Mouse (Mus musculus): ENCODE data around the gene Anks3.

Gene Anks3

DNA sequence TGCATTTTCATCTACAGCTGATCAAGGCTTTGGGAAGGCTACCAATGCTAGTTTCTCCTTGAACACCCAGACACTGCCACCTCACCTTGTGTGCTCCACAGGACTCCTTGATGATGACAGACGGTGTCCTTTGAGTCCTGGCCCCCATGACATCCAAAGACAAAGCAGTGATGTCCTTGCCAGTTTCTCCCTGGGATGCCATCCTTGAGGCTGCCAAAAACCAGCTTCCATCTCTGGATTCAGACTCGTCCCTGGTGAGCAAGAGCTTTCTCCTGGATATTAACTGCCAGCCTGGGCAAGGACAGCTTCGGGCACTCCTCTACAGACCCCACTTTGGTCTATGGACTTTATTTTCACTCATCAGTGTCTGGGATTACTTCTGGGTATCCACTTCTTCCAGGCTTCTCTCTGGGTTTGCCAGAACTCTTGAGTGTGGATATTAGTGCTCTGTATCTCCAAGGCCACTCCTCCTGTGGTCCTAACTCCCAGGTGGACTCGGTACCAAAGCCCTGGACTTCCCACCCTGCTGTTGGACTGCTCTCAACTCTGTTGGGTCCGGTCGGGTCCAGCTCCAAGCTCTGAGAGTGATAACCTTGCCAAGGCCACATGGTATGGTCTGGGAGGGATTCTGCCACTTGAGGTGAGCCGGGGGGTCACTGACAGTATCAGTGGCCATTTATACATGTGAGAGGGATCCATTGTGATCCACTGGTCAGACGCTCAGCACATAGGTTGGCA, 1.6 kb upstream of the Anks3 start:
- DNase-seq, result peak; percentile 45 to 59

DNA sequence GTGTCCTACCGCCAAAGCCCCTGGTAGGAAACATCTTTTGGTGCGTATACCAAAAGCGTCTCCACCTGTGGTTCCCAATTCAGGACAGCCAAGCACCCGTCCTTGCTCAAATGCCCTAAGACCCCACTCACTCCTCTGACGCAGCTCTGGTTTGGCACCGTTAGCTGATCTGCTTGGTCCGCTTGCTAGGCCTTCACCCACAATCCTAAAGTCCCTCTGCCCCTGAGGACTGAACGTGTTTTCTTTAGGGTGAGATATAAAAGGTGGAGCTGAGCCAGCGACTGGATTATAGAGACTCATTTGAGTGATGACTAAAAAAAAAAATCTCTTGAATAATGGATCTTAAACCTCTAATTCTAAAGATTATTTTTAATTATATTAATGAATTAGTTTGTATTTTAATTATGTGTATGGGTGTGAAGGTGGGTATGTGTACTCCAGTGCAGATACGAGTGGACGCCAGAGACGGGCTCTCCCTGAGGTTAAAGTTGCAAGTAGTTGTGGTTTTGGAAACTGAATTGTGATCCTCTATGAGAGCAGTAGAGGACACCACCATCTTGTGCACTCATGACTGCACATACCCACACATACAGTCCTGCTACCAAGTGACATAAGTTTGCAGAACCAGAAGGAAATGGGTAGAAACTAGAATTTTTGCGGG, 856 bp upstream of the Anks3 start:
- peak in 1 of 2 experiments; percentile 61 for DNase-seq

DNA sequence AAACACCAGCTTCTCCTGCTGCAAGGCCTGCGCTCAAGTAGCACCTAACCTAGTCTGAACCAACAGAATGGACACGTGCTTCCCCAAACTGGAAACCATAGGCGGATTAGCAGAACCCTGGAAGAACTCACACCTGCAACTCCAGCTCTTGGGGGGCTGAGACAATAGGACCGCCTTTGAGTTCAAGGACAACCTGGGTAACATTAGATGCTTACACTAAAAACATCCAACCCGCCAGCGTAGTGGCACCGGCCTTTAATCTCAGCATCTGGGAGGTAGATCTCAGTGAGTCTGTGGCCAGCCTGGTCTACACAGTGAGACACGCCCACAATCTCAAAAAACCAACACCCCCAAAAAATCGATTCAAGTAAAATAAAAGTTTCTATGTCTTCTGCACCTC, 659 bp downstream of the Anks3 start:
- no peak for DNase-seq

DNA sequence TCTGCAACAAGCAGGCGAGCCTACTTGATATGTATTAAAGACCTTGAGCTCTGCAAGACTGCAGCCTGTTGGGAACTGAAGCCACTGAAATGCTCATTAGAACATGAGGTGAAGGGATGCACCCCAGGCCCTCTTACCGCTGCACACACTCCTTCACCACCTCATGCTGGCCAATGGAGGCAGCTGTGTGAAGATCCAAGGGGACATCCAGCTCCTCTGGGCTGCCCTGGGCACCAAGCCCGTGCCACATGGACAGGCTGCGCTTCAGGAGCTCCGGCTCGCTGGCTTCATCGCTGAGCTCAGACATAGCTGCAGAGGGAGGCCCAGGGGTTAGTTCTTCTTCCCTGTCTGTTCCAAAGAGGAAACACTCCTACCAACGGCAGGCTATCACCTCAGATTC, 3.7 kb downstream of the Anks3 start:
- DNase-seq, result no peak

DNA sequence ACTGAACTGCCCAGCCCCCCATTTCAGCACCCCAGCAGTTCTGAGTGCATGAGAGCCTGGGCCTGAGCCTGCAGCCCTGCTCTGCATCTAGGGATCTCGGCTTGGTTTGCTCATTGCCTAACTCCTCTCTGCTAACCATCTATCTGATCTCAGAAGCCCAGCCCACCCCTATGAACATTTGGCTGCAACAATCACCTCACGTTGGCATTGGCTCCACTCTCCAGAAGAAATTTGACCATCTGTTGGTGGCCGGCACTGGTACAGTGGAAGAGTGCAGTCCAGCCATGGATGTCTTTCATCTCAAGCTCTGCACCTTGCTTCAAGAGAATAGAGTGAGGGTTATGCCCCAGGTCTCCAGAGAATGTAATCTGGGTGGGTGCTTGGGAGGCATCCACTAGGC, 6.6 kb downstream of the Anks3 start:
- DNase-seq, result peak; percentile 84

DNA sequence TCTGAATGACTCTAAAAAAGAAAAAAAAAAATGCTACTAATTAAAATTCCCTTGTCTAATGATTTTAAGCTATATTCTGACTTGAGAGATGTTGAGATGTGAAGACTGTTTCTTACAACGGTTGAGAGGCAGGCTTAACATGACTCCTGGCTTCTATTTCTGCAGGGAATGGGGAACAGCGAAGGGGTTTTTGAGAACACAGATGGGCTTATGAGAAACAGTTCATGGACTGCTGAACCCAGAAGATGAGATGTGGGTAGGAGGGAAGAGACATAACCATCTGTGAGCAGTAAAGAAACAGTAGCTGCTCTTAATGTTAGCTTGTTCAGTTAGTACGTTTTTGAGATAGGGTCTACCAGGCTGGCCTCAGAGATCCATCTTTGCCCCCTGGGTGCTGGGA, 7.4 kb downstream of the Anks3 start:
- no peak for DNase-seq

DNA sequence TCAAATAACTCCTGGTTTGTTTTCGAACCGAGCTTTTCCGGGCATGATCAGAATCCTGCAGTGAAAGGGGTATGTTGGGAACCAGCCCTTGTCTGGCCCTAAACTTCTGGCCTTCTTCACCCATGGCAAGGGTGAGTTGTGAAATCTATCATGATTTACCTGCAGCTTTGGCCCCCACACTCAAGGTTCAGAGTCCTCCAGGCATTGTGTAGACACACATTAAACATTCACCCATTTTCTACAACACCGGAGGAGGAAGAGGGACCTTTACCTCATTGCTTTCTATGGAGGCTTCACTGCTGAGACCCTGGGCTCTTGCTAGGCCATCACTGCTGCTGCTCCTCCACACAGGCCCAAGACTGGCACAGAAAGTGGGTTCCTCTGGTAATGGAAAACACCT, 16.6 kb downstream of the Anks3 start:
- DNase-seq, result no peak

DNA sequence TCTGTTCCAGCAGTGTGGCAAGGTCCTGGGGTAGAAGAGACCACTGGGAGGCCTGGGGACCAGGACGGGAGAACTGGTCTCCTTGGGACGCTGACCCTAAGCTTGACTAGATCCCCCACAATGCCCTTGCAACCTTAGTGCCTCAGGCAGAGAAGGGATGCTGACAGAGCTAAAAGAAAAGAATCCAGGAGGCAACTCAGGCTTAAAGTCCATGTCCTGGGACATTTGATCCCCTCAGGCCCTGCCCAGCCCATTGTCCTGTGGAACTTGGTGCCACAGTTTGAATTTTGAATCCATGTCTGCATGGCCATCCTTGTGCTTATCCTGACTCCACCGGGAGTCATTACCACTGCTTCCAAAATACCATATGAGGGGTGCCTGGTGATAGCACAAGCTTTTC, 17.9 kb downstream of the Anks3 start:
- no peak for DNase-seq

DNA sequence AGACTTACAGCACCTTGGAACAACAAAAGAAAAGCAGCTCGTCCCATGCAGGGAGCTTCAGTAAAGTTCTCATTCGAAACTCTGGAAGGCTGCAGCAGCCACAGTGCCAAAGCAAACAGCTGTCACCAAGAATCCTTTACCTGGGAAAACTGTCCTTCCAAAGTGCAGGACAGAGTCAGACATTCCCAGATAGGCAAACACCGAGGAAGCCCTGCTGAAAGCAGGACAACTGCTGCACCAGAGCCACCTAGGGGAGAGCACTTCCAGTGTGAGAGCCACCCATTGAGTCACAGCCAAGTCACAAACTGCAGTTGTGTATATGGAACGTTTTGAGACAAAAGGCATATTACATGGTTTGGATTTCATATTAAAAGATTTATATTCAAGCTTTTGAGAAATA, 18.6 kb downstream of the Anks3 start:
- no peak for DNase-seq

DNA sequence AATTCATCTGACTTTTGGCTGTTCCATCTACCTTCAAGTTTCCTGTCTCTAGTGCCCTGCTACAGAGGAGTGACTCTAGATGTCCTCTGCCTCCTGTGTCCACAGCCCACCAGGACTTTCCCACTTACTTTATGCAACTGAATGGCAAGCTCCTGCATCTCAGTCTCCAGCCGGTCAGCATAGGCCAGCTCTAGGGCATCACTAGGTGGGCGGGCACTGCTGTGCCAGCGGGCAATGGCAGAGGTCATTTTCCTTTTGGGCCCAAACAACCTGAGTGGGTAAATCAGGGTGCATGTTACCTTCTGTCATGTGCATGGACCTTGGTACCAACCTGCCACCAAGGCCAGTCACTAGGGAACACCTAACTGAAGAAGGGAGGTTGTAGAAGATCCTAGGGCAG, 20.6 kb downstream of the Anks3 start:
- DNase-seq, result no peak

DNA sequence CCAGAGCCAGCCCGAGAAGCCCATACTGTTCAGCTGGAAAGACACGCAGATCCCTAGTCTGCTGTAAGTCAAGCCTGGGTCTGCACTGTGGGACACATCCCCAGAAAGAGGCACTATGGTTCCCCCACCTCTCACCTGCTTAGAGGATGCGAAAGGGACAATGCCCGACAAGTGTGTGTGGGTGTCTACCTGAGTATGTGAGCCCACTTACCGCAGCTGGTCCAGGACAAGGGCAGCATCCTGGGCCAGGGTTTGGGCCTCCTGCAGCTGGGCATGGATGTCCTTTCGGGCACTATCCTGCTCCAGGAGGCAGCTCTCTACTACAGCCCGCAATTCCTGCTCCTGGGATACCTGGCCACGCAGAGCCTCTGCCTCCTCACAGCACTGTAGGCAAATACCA, 21.1 kb downstream of the Anks3 start:
- DNase-seq, result no peak

DNA sequence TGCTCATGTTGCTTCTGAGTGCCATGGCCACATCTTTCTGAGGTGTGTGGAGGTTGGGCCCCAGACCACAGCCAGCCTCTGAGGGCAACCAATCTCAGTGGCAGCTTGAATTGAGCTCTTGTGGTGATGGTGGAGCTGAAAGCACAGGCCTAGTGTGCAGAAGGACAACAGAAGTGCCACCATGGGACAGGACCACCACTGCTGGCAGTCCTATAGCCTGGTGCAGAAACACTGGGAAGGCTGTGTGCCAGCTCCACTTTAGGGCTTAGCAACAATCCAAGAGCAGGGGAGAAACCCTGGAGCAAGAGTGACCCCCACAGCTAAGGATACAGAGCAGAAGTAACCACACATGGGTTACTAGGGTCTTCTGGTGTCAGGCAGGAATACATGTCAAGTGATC, 23.0 kb downstream of the Anks3 start:
- DNase-seq, result no peak

DNA sequence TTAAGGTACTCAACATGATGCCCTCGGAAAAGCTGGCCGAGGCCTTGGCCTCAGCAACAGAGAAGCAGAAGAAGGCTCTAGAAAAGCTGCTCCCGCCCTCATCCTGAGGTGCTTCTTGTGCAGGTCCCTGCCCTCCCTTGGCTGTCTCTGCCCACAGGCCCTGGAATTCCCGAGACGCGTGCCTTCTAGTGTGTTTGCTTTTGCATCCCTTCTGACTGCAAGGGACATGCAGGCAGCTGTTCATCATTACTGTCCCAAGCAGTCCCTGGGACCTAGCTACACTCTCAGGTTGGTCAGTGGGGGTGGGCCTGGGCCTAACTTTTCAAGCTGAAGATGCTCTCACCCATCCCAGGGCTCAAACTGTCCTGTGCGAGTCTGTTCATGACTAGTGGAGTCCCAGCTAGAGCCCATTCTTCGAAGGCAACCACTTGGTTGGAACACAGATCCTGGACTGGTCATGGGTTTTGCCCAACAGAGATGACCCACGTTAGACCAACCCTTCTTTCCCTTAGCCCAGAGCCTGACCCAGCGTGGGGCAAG, 23.6 kb downstream of the Anks3 start:
- no peak for DNase-seq

DNA sequence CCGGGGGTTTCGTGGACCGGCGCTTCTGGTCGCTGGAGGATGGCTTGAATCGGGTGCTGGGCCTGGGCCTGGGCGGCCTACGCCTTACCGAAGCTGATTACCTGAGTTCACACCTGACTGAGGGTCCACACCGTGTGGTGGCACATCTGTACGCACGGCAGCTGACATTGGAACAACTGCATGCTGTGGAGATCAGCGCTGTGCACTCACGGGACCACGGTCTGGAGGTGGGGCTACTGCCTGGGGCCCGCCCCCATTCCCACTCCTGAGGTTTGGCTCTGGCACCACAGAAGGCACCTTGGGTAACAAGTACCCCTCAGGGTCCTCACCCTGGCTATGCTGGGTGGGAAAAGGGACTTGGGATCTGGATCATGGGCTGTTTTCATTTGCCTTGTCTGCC, 24.6 kb downstream of the Anks3 start:
- DNase-seq, result no peak

DNA sequence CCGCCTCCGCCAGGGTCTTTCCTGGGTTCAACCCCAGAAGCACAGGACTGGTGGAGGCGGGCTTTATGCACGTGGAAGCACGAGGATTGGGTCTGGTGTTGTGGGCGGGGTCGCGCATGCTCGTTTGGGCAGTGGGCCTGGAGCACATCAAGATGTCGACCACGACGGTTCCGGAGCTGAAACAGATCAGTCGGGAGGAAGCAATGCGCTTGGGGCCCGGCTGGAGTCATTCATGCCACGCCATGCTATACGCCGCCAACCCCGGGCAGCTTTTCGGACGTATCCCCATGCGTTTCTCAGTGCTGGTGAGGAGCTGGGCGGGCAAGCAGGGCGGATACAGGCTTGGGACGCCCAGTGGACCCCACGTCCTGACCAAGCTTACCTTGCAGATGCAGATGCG, 25.0 kb downstream of the Anks3 start:
- peak; percentile 97 for DNase-seq

DNA sequence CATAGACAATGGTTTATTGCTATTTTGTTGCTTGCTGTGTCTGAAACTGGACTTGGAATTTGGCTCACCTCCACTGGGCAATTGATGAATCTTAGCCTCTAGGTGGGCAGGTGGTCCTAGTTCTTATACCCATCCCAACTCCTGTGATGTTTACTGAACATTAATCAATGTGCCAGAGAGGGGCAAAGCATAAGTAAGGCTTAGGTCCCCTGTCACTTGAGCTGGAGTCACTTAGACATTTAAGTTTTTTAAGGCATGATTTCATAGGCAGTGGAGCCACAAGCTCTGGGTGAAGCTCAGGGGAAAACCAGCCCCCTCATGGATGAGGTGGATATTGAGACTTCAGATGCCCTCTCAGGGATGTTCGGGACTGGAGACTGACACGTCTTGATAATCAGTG, 25.5 kb downstream of the Anks3 start, which contains the start of gene Nudt16l1:
Gene Nudt16l1 (plus strand): TSS at position 301 of the 400 bp plus-strand sequence.
- no peak for DNase-seq

DNA sequence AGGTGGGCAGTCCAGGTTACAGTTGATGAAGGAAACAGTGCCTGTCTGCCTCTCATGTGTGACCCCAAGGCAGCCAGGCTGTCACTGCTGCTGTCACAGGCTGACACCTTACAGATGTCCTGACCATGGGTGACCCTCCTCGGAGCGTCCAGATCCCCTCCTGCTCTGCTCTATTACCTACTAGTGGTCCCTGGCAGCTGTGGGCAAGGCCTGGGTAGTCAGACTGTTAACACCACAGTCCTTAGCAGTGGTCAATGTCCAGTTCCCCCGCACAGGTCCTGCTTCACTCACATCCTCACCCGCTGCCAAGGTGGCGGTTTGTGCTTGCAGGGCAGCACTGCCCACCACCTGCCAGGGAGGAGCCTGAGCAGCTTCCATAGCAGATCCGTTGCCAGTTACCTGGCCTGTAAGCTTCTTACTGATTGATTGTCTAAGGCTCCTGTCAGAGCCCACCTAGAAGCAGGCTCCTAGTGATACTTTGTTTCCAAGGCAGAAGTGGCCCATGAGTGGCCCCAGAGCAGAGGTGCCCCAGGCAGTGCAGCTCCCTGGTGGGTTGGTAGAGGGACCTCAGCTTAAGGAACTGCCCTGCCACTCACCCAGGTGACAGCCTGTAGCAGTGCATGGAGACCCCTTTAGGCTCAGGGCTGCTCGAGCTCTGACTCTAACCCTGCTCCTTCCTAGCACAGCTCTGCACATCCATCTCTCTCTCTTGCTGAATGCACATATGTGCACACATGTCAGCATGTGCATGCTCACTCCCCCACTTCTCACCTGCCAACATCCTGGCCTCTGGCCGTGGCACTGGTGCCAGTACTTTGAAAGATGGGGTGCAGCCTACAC, 26.4 kb downstream of the Anks3 start:
- DNase-seq, result no peak

DNA sequence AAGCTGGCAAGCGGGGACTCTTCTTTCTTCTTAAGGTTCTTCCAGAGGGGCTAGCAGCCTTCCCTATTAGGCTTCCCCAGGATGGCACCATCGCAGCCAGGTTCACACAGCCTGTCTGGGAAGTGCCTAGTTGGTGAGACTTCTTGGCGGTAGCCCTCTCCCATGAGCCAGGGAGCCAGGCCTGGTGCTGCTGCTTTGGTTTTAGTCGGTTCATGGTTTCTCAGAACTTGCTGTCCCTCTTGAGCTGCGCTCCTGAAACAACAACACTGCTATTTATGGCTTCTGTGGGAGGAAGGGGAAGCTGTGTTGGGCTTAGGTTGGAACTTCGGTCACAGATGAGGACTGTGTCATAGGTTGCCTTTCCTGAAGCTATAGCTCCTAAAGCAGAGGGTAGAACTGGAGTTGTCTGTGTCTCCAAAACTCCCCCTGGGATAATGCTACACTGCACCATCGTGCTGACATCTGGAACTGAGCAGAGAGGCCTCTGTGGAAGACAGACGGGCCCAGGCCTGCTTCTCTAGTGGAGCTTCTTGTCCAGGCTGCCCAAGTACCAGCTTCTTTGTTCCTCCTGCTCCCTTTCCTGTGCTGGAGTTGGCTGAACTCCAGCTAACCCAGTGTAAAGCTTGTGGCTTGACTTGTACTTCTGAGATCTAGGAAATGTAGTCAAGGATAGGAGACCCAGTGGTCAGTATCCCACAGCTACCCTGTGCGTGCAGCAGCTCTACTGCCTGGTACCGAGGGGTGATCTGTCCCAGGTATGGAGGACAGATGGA, 27.9 kb downstream of the Anks3 start:
- DNase-seq, result no peak

DNA sequence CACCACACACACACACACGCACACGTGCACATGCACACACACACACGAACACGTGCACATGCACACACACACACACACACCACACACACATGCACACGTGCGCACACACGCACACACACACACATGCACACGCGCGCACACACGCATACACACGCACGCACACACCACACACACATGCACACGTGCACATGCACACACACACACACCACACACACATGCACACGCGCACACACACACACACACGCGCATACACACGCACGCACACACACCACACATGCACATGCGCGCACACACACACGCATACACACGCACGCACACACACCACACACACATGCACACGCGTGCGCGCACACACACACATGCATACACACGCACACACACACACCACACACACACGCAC, 28.6 kb downstream of the Anks3 start:
- no peak for DNase-seq

DNA sequence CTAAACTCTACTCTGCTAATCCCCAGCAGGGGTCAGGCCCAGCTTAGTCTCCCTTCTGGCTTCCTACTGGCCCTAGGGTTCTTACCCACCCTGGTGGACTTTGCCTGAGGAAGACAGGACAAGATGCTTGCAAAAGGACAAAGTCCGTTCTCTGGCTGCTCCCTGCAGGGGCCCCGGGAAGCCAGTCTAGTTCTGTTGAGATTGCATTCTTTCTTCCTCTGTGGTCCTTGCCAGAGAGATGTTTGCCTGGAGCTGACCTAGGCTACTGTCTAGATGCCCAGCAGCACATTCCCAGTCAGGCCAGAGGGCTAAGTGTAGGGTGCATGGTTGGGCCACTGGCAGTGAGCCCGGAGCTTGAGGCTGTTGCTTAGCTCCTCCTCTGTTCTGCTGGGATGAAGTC, 31.6 kb downstream of the Anks3 start:
- DNase-seq, result no peak

DNA sequence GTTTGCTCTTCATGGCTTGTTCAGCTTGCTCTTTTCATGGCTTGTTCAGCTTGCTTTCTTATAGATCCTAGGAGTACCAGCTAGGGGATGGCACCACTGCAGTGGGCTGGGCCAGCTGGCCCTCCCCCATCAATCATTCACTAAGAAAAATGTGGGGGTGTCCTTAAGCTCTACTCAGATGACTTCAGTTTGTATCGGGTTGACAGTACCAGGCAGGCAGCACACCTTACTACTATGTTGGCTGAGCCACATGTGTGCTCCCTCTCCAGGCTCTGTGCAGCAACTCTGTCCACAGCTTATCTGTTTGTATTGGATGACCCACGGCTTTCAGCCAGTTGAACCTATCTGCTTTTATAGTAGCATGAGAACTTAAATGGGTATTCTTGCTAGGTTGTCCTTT, 35.5 kb downstream of the Anks3 start:
- no peak for DNase-seq

DNA sequence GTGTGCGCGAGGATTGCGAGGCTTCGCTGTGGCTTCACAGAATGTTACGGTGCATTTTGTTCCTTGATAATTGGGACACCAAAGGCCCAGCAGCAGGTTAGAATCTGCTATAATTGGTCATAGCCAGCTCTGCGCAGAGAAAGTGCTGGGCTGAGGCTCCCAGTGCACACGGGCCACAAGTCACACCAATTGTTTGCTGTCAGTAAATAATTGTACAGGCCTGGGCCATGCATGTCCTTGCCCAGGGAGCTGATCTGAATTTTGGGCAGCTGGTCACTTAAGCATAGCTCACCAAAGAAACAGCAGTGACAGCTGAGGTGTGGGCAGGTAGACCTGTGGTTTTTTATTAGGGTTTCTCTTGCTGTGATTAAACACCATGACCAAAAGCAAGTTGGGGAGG, 36.0 kb downstream of the Anks3 start:
- DNase-seq, result no peak

DNA sequence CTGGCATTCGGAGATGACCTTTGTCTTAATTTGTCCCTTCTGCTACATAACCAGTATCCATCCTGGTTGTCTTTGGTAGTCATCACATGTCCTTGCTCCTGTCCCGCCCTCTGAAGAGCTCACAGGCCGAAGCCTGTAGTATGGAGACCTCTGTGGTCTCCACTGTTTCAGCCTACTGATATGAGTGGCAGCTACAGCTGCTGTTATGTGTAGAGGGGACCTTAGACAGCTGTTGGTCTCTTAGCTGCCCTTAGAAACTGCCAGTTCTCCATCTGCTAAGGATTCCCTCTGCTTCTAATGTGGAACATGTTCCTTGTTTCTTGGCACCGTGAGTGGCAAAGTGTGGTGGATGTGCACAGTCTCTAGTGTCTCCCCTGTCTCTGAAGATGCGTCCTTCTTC, 40.0 kb downstream of the Anks3 start:
- no peak for DNase-seq
